Mouse (Mus musculus) limb, embryonic 11.5 days (tissue): Measurements from ENCODE around the gene Mup11. TPM values are rescaled to one million over a fixed set of nuclear protein-coding genes. Genes with fewer than 3 reads are reported as not detected.
"Not testable (repeated sequence)": the region's sequence is repeated elsewhere in the genome, so short reads cannot be mapped to it uniquely, and the experiment has no call there.

Source experiments
- ATAC-seq: fragments of 200-750 bp; cut with Nextera tagmentation; 2 replicates; pipeline ENCODE4 v1.8.0; 2017; ENCODE audit warnings: low read depth; ENCODE audit not compliant: insufficient number of reproducible peaks, low FRiP score, low TSS enrichment
- DNase-seq: peaks from one replicate; pipeline ENCODE4 v3.0.0-alpha.2; 2015; ENCODE audit warnings: low spot score
- H3K27ac ChIP-seq: fragments of 300-500 bp; sonication (generic); replicated peaks from 2 replicates; pipeline ENCODE4 v1.5.1; 2014; ENCODE audit warnings: low read depth, mild to moderate bottlenecking, low read length
- H3K27me3 ChIP-seq: fragments of 300-500 bp; sonication (generic); 2 replicates; pipeline ENCODE4 v1.6.1; 2014; ENCODE audit warnings: mild to moderate bottlenecking, low read length, mixed read lengths; ENCODE audit not compliant: control insufficient read depth, insufficient read depth
- H3K36me3 ChIP-seq: fragments of 300-500 bp; sonication (generic); 2 replicates; pipeline ENCODE4 v1.6.1; 2014; ENCODE audit warnings: mild to moderate bottlenecking, low read length, moderate library complexity, mixed read lengths; ENCODE audit not compliant: control insufficient read depth, insufficient read depth
- H3K4me1 ChIP-seq: fragments of 300-500 bp; sonication (generic); 2 replicates; pipeline ENCODE4 v1.6.1; 2014; ENCODE audit warnings: low read length, mixed read lengths; ENCODE audit not compliant: control insufficient read depth, insufficient read depth
- H3K4me2 ChIP-seq: fragments of 300-500 bp; sonication (generic); 2 replicates; pipeline ENCODE4 v1.6.1; 2014; ENCODE audit warnings: low read depth, mild to moderate bottlenecking, moderate library complexity; ENCODE audit not compliant: severe bottlenecking
- H3K4me3 ChIP-seq: fragments of 300-500 bp; sonication (generic); 2 replicates; pipeline ENCODE4 v1.5.1; 2014; ENCODE audit warnings: low read depth, low read length
- H3K9ac ChIP-seq: fragments of 300-500 bp; sonication (generic); 2 replicates; pipeline ENCODE4 v1.6.1; 2014; ENCODE audit warnings: mild to moderate bottlenecking, low read length
- H3K9me3 ChIP-seq: fragments of 300-500 bp; sonication (generic); 2 replicates; pipeline ENCODE4 v1.6.1; 2016; ENCODE audit warnings: low read length; ENCODE audit not compliant: control insufficient read depth
- WGBS: fragments of 180-500 bp; shearing (Covaris S2); extraction: QIAGEN DNeasy Blood & Tissue Kit; methylation state at CpG from one replicate; pipeline ENCODE4 v1.1.7; 2014; 5-methylcytosine and 5-hydroxymethylcytosine counted together
- polyA plus RNA-seq: library from polyadenylated mRNA; unstranded; fragments of >200 nt; fragmentation: Nextera tagmentation; extraction: Ambion mirVana; gene quantifications from 2 replicates; pipeline ENCODE4 v1.2.1, GENCODE M21; 2014

Mup11 gene
- not detected in 2 replicates for polyA plus RNA-seq

GRCm38 (mm10) chr4:60662311-60662710, at the start of gene Mup11:
Gene Mup11, minus strand, starts transcription at chr4:60662411.
- ATAC-seq, H3K4me2 ChIP-seq, H3K4me1 ChIP-seq, H3K36me3 ChIP-seq, H3K27me3 ChIP-seq, H3K27ac ChIP-seq, H3K9me3 ChIP-seq, H3K9ac ChIP-seq, DNase-seq, H3K4me3 ChIP-seq: not testable (repeated sequence)
- 81% methylated on average over 3 of the region's 5 CpGs for WGBS

Other genes with a start within 250 kb of the Mup11 start
- 0.95 and 1.2 TPM in 2 replicates for gene Mup9, start 240.5 kb downstream of the Mup11 start, polyA plus RNA-seq
- gene Mup1, start 160.5 kb downstream of the Mup11 start, polyA plus RNA-seq = 0.27 TPM in 1 of 2 replicates, not detected in the other
- 0.40 and 0.44 TPM in 2 replicates for gene Mup10, start 80.2 kb downstream of the Mup11 start, polyA plus RNA-seq
- not detected in 2 replicates for gene Mup12, start 78.9 kb upstream of the Mup11 start, polyA plus RNA-seq
- 0.40 and 0.79 TPM in 2 replicates for gene Mup22, start 159.1 kb upstream of the Mup11 start, polyA plus RNA-seq